Comparison of ENCODE assay signal across 9 mouse cellular contexts in the genomic region with DNA sequence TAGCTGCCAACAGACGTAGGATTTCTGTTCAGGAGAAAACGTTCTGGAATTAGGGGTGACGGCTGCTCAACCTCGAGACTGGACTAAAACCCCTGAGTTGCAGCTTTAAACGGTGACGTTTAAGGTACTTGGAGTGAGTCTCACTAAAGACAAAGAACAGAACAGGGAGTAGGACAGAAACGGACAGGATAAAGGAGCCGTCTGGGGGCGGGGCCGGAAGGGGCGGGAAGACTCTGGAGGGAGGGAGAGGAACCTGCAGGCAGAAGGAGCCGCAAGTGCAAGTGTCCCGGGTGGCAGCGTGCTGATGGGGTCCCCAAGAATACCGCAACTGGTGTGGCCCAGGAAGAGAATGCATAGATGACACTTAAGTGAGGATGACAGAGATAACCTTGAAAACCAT. TPM values are rescaled to one million over a fixed set of nuclear protein-coding genes. Genes with fewer than 3 reads are reported as not detected.
DNase-seq lines count a peak whose midpoint lies in the region; ATAC-seq and TF ChIP-seq lines count a peak whose summit lies in the region.
"Had no signal": no experiment of that assay in that cellular context is flagged by ENCODE, and none has a peak within 500 bp of the region (broad histone marks: within the 10 kb centered on the region; RNA-seq: fewer than 3 reads in every experiment).

No protein-coding gene starts in this region.

- H3K36me3 ChIP-seq in hindbrain, embryonic 12.5 days = no peaks in the 10 kb centered on the region
- no peaks in the 10 kb centered on the region for H3K36me3 ChIP-seq in hindbrain, postnatal 0 days (ENCODE audit: insufficient read depth, low read length)
- no peaks in the 10 kb centered on the region for H3K36me3 ChIP-seq in forebrain, embryonic 13.5 days (ENCODE audit: poor library complexity, severe bottlenecking)
- H3K36me3 ChIP-seq in midbrain, embryonic 13.5 days = no peaks in the 10 kb centered on the region

- H3K9ac ChIP-seq in hindbrain, embryonic 12.5 days = no peak overlapping the region
- H3K9ac ChIP-seq in hindbrain, postnatal 0 days (replicated peaks; ENCODE audit: low read length) = no peak overlapping the region
- peak overlapping the region; percentile 37; the same call in 1 of the 2 replicates for H3K9ac ChIP-seq in forebrain, embryonic 13.5 days
- no peak overlapping the region for H3K9ac ChIP-seq in midbrain, embryonic 13.5 days (replicated peaks)

- no peak overlapping the region for H3K27ac ChIP-seq in hindbrain, embryonic 12.5 days
- H3K27ac ChIP-seq in hindbrain, postnatal 0 days = no peak overlapping the region
- H3K27ac ChIP-seq in forebrain, embryonic 13.5 days = no peak overlapping the region
- no peak overlapping the region for H3K27ac ChIP-seq in midbrain, embryonic 13.5 days

- no peak for DNase-seq in hindbrain, postnatal 0 days (ENCODE audit: low spot score)
- DNase-seq in ZHBTc4 (ENCODE audit: low read depth, low spot score) = peak; percentile 77
- no peak for DNase-seq in gastrocnemius, postnatal 25 days
- no peak for DNase-seq in right cerebral cortex, postnatal 4 days
- no peak for DNase-seq in gastrocnemius, adult 18-20 months (ENCODE audit: low spot score)
- DNase-seq: kidney, adult 9 months had no signal

- ATAC-seq in hindbrain, embryonic 12.5 days (ENCODE audit: low FRiP score) = no peak
- ATAC-seq in hindbrain, postnatal 0 days = no peak
- ATAC-seq in forebrain, embryonic 13.5 days = no peak
- ATAC-seq in midbrain, embryonic 13.5 days = no peak

- peak overlapping the region; percentile 2; the same call in 1 of the 2 replicates for H3K4me2 ChIP-seq in hindbrain, embryonic 12.5 days (replicated peaks)
- no peak overlapping the region for H3K4me2 ChIP-seq in hindbrain, postnatal 0 days (ENCODE audit: low read depth, low read length)
- H3K4me2 ChIP-seq in forebrain, embryonic 13.5 days = peak overlapping the region; percentile 44
- peak overlapping the region; percentile 25; the same call in 1 of the 2 replicates for H3K4me2 ChIP-seq in midbrain, embryonic 13.5 days (replicated peaks)

- no peak for TF ChIP-seq CTCF in hindbrain, postnatal 0 days (IDR thresholded peaks at IDR 0.05; ENCODE audit: low read depth)

- no peak overlapping the region for H3K4me3 ChIP-seq in hindbrain, embryonic 12.5 days
- no peak overlapping the region for H3K4me3 ChIP-seq in hindbrain, postnatal 0 days (ENCODE audit: low read length)
- peak overlapping the region; percentile 17 for H3K4me3 ChIP-seq in forebrain, embryonic 13.5 days
- H3K4me3 ChIP-seq in midbrain, embryonic 13.5 days (replicated peaks) = no peak overlapping the region

- no peaks in the 10 kb centered on the region for H3K9me3 ChIP-seq in hindbrain, embryonic 12.5 days (replicated peaks)
- no peaks in the 10 kb centered on the region for H3K9me3 ChIP-seq in hindbrain, postnatal 0 days (ENCODE audit: low read length)
- no peaks in the 10 kb centered on the region for H3K9me3 ChIP-seq in forebrain, embryonic 13.5 days (replicated peaks)
- H3K9me3 ChIP-seq in midbrain, embryonic 13.5 days = no peaks in the 10 kb centered on the region

- H3K4me1 ChIP-seq in hindbrain, embryonic 12.5 days = peaks cover 4% of the 10 kb centered on the region; the same call in 1 of the 2 replicates
- H3K4me1 ChIP-seq in hindbrain, postnatal 0 days (ENCODE audit: insufficient read depth, low read length) = no peaks in the 10 kb centered on the region
- H3K4me1 ChIP-seq in forebrain, embryonic 13.5 days = no peaks in the 10 kb centered on the region
- H3K4me1 ChIP-seq in midbrain, embryonic 13.5 days (replicated peaks) = no peaks in the 10 kb centered on the region

- 14% methylated on average over 15 of the region's 15 CpGs for WGBS in hindbrain, embryonic 12.5 days
- WGBS in hindbrain, postnatal 0 days = 7% methylated on average over 15 of the region's 15 CpGs
- 8% methylated on average over 15 of the region's 15 CpGs for WGBS in forebrain, embryonic 13.5 days
- WGBS in midbrain, embryonic 13.5 days = 5% methylated on average over 15 of the region's 15 CpGs

- no peaks in the 10 kb centered on the region; the same call in 1 of the 2 replicates for H3K27me3 ChIP-seq in hindbrain, embryonic 12.5 days
- H3K27me3 ChIP-seq in hindbrain, postnatal 0 days (ENCODE audit: insufficient read depth, low read length) = no peaks in the 10 kb centered on the region
- H3K27me3 ChIP-seq in forebrain, embryonic 13.5 days = no peaks in the 10 kb centered on the region
- no peaks in the 10 kb centered on the region for H3K27me3 ChIP-seq in midbrain, embryonic 13.5 days

RNA-seq across cellular contexts. Expression of gene Ptgis, which starts 9.8 kb away (rescaled TPM):
- polyA plus RNA-seq in hindbrain, embryonic 12.5 days (2016; fragmentation: Nextera tagmentation; extraction: Ambion mirVana) = 9.1 and 13.0 TPM in 2 replicates
- 3.2 and 7.7 TPM in 2 replicates for total RNA-seq in hindbrain, postnatal 0 days (2014; rRNA removed)
- 4.1 and 4.4 TPM in 2 replicates for polyA plus RNA-seq in hindbrain, postnatal 0 days (2015; fragmentation: Nextera tagmentation; extraction: Ambion mirVana)
- polyA plus RNA-seq in forebrain, embryonic 13.5 days (2015; fragmentation: Nextera tagmentation; extraction: Ambion mirVana) = 3.5 and 4.4 TPM in 2 replicates
- 4.0 and 4.5 TPM in 2 replicates for polyA plus RNA-seq in midbrain, embryonic 13.5 days (2015; fragmentation: Nextera tagmentation; extraction: Ambion mirVana)
- 1 to 10 TPM; 4.2 to 5.5 TPM for total RNA-seq in gastrocnemius, postnatal 25 days (2021)
- 1 to 10 TPM; 1.3 to 1.8 TPM for total RNA-seq in gastrocnemius, adult 18-20 months (2021)

RNA-seq across cellular contexts. Expression of gene Kcnb1, which starts 40.6 kb away (rescaled TPM):
- polyA plus RNA-seq in hindbrain, embryonic 12.5 days (2016; fragmentation: Nextera tagmentation; extraction: Ambion mirVana) = 1.4 and 1.6 TPM in 2 replicates
- total RNA-seq in hindbrain, postnatal 0 days (2014; rRNA removed) = 21.5 and 33.6 TPM in 2 replicates
- polyA plus RNA-seq in hindbrain, postnatal 0 days (2015; fragmentation: Nextera tagmentation; extraction: Ambion mirVana) = 4.0 and 5.1 TPM in 2 replicates
- 1.3 and 1.5 TPM in 2 replicates for polyA plus RNA-seq in forebrain, embryonic 13.5 days (2015; fragmentation: Nextera tagmentation; extraction: Ambion mirVana)
- polyA plus RNA-seq in midbrain, embryonic 13.5 days (2015; fragmentation: Nextera tagmentation; extraction: Ambion mirVana) = 2.1 and 2.3 TPM in 2 replicates
- 10 to 100 TPM; 22.1 to 27.4 TPM for total RNA-seq in gastrocnemius, postnatal 25 days (2021)
- 10 to 100 TPM; 22.2 to 25.8 TPM for total RNA-seq in gastrocnemius, adult 18-20 months (2021)
